Mouse (Mus musculus) forebrain, embryonic 16.5 days (tissue): ENCODE results near the gene Supt4a. TPM values are rescaled to one million over a fixed set of nuclear protein-coding genes. Genes with fewer than 3 reads are reported as not detected.
A peak's percentile ranks its signal among the peaks of the same experiment; 100 is the strongest.

Experiments used
- ATAC-seq: fragments of 200-750 bp; cut with Nextera tagmentation; 2 replicates; pipeline ENCODE4 v1.8.0; 2017; ENCODE audit warnings: mild to moderate bottlenecking, moderate library complexity
- H3K27ac ChIP-seq: fragments of 300-500 bp; sonication (generic); 2 replicates; pipeline ENCODE4 v1.5.1; 2014; ENCODE audit warnings: low read length, control low read depth
- H3K27me3 ChIP-seq: fragments of 300-500 bp; sonication (generic); replicated peaks from 2 replicates; pipeline ENCODE4 v1.6.1; 2014; ENCODE audit warnings: low read length; ENCODE audit not compliant: control insufficient read depth, insufficient read depth
- H3K36me3 ChIP-seq: fragments of 300-500 bp; sonication (generic); 2 replicates; pipeline ENCODE4 v1.6.1; 2014; ENCODE audit not compliant: control insufficient read depth, insufficient read depth
- H3K4me1 ChIP-seq: fragments of 300-500 bp; sonication (generic); replicated peaks from 2 replicates; pipeline ENCODE4 v1.6.1; 2014; ENCODE audit warnings: low read length; ENCODE audit not compliant: control insufficient read depth, insufficient read depth
- H3K4me2 ChIP-seq: fragments of 300-500 bp; sonication (generic); 2 replicates; pipeline ENCODE4 v1.6.1; 2014; ENCODE audit warnings: mild to moderate bottlenecking, low read length, control low read depth
- H3K4me3 ChIP-seq: fragments of 300-500 bp; sonication (generic); replicated peaks from 2 replicates; pipeline ENCODE4 v1.5.1; 2014; ENCODE audit warnings: mild to moderate bottlenecking, low read length, control low read depth
- H3K9ac ChIP-seq: fragments of 300-500 bp; sonication (generic); replicated peaks from 2 replicates; pipeline ENCODE4 v1.6.1; 2014; ENCODE audit warnings: low read depth, low read length, control low read depth
- H3K9me3 ChIP-seq: fragments of 300-500 bp; sonication (generic); 2 replicates; pipeline ENCODE4 v1.6.1; 2016; ENCODE audit warnings: low read length; ENCODE audit not compliant: control insufficient read depth
- whole genome bisulfite sequencing: fragments of 180-500 bp; shearing (Covaris S2); extraction: QIAGEN DNeasy Blood & Tissue Kit; methylation state at CpG from one replicate; pipeline ENCODE4 v1.1.7; 2014; 5-methylcytosine and 5-hydroxymethylcytosine counted together
- polyA plus RNA-seq: library from polyadenylated mRNA; unstranded; fragments of >200 nt; fragmentation: Nextera tagmentation; extraction: Ambion mirVana; gene quantifications from 2 replicates; pipeline ENCODE4 v1.2.1, GENCODE M21; 2015

Gene Supt4a
- polyA plus RNA-seq: 133 and 147 TPM in 2 replicates

GRCm38 (mm10) chr11:87737175-87737740, at the start of gene Supt4a:
Supt4a (plus strand) TSS chr11:87737552.
- Histone ChIP-seq H3K4me1 (peaks cover 18% of the 10 kb centered on the region), H3K4me3 (peak within 1 kb of the TSS; percentile 88), H3K36me3 (no peaks in the 10 kb centered on the region), H3K9me3 (no peaks in the 10 kb centered on the region), H3K9ac (peak within 1 kb of the TSS; percentile 79), H3K27me3 (no peaks in the 10 kb centered on the region), H3K4me2 (peak within 1 kb of the TSS; percentile 99), H3K27ac (peak within 1 kb of the TSS; percentile 78)
- under 1% methylated on average over 57 of the region's 57 CpGs for WGBS
- peak; percentile 94 for ATAC-seq

DNA sequence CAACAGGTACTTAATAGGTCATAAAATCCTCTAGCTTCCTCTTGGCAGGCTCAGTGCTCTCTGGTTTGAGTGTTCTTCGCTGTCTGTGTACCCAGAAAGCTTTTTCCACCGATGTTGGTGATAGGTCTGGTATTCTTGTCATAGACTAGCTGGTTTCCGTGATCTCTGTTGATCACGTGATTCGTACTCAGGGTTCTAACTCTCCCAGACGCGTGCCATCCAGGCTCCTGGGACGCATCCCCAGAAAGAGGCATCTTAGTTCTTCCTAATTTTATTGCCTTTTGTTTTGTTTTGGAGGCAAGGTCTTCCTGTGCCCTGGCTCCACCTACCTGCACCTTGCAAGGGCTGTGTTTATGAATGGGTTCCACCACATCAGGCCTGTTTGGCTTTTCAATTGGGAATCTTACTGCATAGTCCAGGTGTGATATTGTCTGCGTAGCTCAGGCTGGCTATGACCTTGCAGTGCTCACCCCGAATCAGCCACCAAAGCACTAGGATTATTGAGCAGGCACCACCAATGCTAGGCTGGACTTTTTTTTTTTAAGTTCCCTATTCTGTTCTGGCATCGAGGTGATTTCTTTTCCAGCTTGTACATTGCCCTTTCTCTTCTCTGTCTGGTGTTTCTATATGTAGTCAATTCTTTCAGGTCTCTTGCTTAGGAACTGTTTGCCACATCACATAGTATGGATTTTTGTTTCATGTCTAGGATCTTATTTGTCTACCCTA, 48.7 kb upstream of the Supt4a start:
- H3K27ac ChIP-seq: no peak overlapping the region
- no peaks in the 10 kb centered on the region for H3K27me3 ChIP-seq
- ATAC-seq: no peak
- H3K4me1 ChIP-seq: peaks cover 7% of the 10 kb centered on the region
- H3K36me3 ChIP-seq: no peaks in the 10 kb centered on the region
- H3K9ac ChIP-seq: no peak overlapping the region
- H3K4me2 ChIP-seq: no peak overlapping the region
- 89% methylated on average over 11 of the region's 11 CpGs for WGBS
- H3K9me3 ChIP-seq: no peaks in the 10 kb centered on the region
- H3K4me3 ChIP-seq: no peak overlapping the region

DNA sequence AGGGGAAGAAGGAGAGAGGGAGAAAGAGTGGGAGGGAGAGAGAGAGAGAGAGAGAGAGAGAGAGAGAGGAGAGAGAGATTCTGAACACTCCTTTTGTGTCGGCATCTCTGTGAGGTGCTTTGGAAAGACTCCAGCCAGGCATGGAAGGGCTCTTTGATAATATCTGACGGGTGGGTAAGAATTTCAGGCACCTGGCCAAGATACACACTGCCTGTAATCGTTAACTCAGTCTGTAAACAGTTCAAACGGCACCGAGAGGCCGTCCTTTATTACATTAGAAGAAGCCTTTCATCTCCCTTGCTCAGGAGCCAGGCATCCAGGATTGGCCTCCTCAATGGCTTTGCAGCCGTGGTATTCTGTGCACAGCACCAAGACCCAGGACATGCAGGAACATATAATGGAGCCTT, 47.9 kb upstream of the Supt4a start:
- no peak overlapping the region for H3K4me2 ChIP-seq
- no peak overlapping the region for H3K4me3 ChIP-seq
- peaks cover 7% of the 10 kb centered on the region for H3K4me1 ChIP-seq
- no peaks in the 10 kb centered on the region for H3K9me3 ChIP-seq
- H3K36me3 ChIP-seq: no peaks in the 10 kb centered on the region
- whole genome bisulfite sequencing: 7% methylated on average over 7 of the region's 7 CpGs
- no peak overlapping the region for H3K27ac ChIP-seq
- H3K9ac ChIP-seq: no peak overlapping the region
- no peaks in the 10 kb centered on the region for H3K27me3 ChIP-seq
- ATAC-seq: no peak

DNA sequence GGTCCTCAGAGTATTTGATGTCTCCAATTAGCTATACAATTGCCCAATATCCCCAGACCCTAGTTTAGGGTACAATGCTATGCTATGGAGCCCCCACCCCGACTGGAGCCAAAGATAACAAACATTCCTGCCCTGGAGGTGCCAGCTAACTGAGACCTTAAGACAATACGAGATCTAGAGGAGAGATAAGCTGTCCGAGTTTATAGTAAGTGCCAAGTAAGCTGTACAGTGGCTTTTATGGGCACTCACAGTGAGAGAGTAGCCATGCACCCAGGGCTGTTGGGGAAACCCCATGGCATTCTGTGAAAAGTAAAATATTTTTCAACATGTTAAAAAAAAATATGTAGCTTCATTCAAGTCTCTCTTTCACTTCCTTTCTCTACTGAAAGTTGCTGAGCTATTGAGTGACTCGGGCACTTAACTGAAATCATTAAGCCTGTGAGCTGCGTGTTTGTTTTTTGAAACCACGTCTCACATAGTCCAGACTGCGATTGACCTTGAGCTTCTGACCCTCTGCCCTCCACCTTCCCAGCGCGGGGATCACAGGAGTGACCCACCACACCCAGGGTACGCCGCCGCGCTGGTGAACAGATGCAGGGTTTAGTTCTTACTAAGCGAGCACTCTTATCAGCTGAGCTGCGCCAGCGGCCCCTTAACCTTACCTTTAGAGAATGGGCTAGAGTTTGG, 47.2 kb upstream of the Supt4a start:
- H3K4me2 ChIP-seq: no peak overlapping the region
- no peak overlapping the region for H3K4me3 ChIP-seq
- H3K9me3 ChIP-seq: no peaks in the 10 kb centered on the region
- 69% methylated on average over 16 of the region's 16 CpGs for WGBS
- no peaks in the 10 kb centered on the region for H3K27me3 ChIP-seq
- H3K4me1 ChIP-seq: peaks cover 7% of the 10 kb centered on the region
- no peaks in the 10 kb centered on the region for H3K36me3 ChIP-seq
- no peak overlapping the region for H3K27ac ChIP-seq
- H3K9ac ChIP-seq: no peak overlapping the region
- ATAC-seq: no peak

GRCm38 (mm10) chr11:87697131-87697682, 40.1 kb upstream of the Supt4a start:
- Histone ChIP-seq H3K27me3 (no peaks in the 10 kb centered on the region), H3K27ac (no peak overlapping the region), H3K4me3 (no peak overlapping the region), H3K9me3 (no peaks in the 10 kb centered on the region), H3K9ac (no peak overlapping the region), H3K4me1 (no peaks in the 10 kb centered on the region), H3K36me3 (no peaks in the 10 kb centered on the region), H3K4me2 (no peak overlapping the region)
- 86% methylated on average over 14 of the region's 14 CpGs for WGBS
- ATAC-seq: no peak

GRCm38 (mm10) chr11:87698126-87698525, 39.2 kb upstream of the Supt4a start:
- H3K27ac ChIP-seq: no peak overlapping the region
- no peak overlapping the region for H3K4me3 ChIP-seq
- H3K27me3 ChIP-seq: no peaks in the 10 kb centered on the region
- H3K36me3 ChIP-seq: no peaks in the 10 kb centered on the region
- no peak overlapping the region for H3K9ac ChIP-seq
- no peaks in the 10 kb centered on the region for H3K9me3 ChIP-seq
- WGBS: 89% methylated on average over 4 of the region's 4 CpGs
- no peaks in the 10 kb centered on the region for H3K4me1 ChIP-seq
- ATAC-seq: no peak
- no peak overlapping the region for H3K4me2 ChIP-seq

DNA sequence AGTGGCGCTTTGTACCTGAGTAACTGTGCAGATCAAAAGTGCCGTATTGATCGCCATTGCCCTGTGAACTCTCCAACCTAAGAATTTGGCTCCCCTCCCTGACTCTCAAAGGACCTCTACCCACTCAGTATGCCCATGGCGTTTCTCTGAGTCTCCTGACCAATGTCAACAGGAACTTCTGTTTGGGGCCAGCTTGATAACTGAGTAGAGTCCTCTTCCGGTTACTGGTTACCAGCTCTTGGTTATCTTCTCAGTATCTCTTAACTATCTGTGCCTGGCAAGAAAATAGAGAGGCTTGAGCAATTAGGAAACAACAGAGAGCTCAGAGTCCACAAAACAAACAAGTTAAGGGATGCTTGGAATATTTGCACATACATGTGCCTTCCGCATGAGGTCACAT, 36.2 kb upstream of the Supt4a start:
- H3K9ac ChIP-seq: no peak overlapping the region
- H3K27ac ChIP-seq: no peak overlapping the region
- no peak for ATAC-seq
- H3K4me1 ChIP-seq: no peaks in the 10 kb centered on the region
- H3K4me2 ChIP-seq: no peak overlapping the region
- no peaks in the 10 kb centered on the region for H3K36me3 ChIP-seq
- no peaks in the 10 kb centered on the region for H3K27me3 ChIP-seq
- H3K4me3 ChIP-seq: no peak overlapping the region
- no peaks in the 10 kb centered on the region for H3K9me3 ChIP-seq
- WGBS: 81% methylated on average over 6 of the region's 6 CpGs

DNA sequence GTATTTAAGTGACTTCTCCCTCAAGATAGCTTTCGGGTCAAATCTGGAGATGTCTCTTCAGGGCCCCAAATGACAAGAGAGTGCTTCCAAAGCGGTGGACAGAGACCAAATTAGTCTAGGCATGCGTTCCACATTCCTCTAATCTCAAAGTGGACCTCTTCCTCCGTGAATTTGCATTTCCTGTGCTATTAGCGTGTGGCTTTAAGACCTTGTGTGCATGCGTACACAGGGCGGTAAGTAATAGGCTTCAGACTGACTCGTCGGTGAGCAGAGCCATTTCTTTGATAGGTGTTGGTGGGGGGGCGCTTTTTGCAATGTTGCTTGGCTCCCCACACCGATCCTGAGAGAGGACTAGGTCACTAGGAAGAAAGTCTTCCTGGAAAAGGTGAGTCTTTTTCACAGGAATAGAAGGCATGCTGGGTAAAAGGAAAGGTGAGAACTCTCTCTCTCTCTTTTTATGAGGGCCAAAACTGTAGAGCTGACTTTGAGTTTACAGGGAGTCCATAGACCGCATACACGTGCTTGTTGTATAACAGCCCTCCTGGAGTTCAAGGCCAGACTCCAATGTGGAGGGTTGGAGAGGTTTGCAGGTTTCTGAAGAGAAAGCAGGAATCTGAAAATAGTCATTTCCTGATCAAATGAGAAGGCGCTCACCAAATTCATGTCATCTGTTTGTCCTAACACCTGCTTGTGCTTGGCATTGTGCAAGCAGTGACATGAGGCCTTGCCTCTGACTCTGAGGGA, 35.3 kb upstream of the Supt4a start:
- ATAC-seq: no peak
- Histone ChIP-seq H3K36me3 (no peaks in the 10 kb centered on the region), H3K27ac (no peak overlapping the region), H3K27me3 (no peaks in the 10 kb centered on the region), H3K4me3 (no peak overlapping the region), H3K4me2 (no peak overlapping the region), H3K9me3 (no peaks in the 10 kb centered on the region), H3K4me1 (no peaks in the 10 kb centered on the region), H3K9ac (no peak overlapping the region)
- 86% methylated on average over 14 of the region's 14 CpGs for WGBS

- no peak overlapping the region for H3K27ac ChIP-seq
- H3K36me3 ChIP-seq: no peaks in the 10 kb centered on the region
- no peak for ATAC-seq
- no peak overlapping the region for H3K9ac ChIP-seq
- no peaks in the 10 kb centered on the region for H3K4me1 ChIP-seq
- no peaks in the 10 kb centered on the region for H3K27me3 ChIP-seq
- H3K4me3 ChIP-seq: no peak overlapping the region
- 86% methylated on average over 5 of the region's 5 CpGs for WGBS
- no peak overlapping the region for H3K4me2 ChIP-seq
- H3K9me3 ChIP-seq: no peaks in the 10 kb centered on the region
These were observed 33.7 kb upstream of the Supt4a start for GRCm38 (mm10) chr11:87703654-87704053.
